Mouse (Mus musculus): Measurements from ENCODE around the gene Rpl13a.
"Not testable (repeated sequence)": the region's sequence is repeated elsewhere in the genome, so short reads cannot be mapped to it uniquely, and the experiment has no call there.

Rpl13a gene

GRCm38 (mm10) chr7:45128624-45129246 lies at the start of gene Rpl13a:
Gene Rpl13a, minus strand, starts transcription at chr7:45128761.
- DNase-seq (ENCODE audit: extremely low read depth, insufficient read length, low spot score) = peak; percentile 96

GRCm38 (mm10) chr7:45176356-45176755 lies 47.8 kb upstream of the Rpl13a start:
- no peak for DNase-seq (ENCODE audit: extremely low read depth, insufficient read length, low spot score)

- DNase-seq (ENCODE audit: extremely low read depth, insufficient read length, low spot score) = no peak
These were observed 47.4 kb upstream of the Rpl13a start for GRCm38 (mm10) chr7:45175929-45176328.

GRCm38 (mm10) chr7:45175398-45175797 lies 46.8 kb upstream of the Rpl13a start:
- DNase-seq (ENCODE audit: extremely low read depth, insufficient read length, low spot score) = no peak

- DNase-seq (ENCODE audit: extremely low read depth, insufficient read length, low spot score) = no peak
These were observed 46.2 kb upstream of the Rpl13a start for GRCm38 (mm10) chr7:45174567-45175280.

- DNase-seq (ENCODE audit: extremely low read depth, insufficient read length, low spot score) = not testable (repeated sequence)
These were observed 45.2 kb upstream of the Rpl13a start for GRCm38 (mm10) chr7:45173772-45174171.

GRCm38 (mm10) chr7:45172974-45173373 lies 44.4 kb upstream of the Rpl13a start:
- DNase-seq (ENCODE audit: extremely low read depth, insufficient read length, low spot score) = no peak

GRCm38 (mm10) chr7:45169495-45169894 lies 40.9 kb upstream of the Rpl13a start:
- DNase-seq (ENCODE audit: extremely low read depth, insufficient read length, low spot score) = no peak

GRCm38 (mm10) chr7:45168656-45169055 lies 40.1 kb upstream of the Rpl13a start:
- DNase-seq (ENCODE audit: extremely low read depth, insufficient read length, low spot score) = no peak

- DNase-seq (ENCODE audit: extremely low read depth, insufficient read length, low spot score) = no peak
These were observed 39.3 kb upstream of the Rpl13a start for GRCm38 (mm10) chr7:45167761-45168445.

GRCm38 (mm10) chr7:45166950-45167401 lies 38.4 kb upstream of the Rpl13a start:
- no peak for DNase-seq (ENCODE audit: extremely low read depth, insufficient read length, low spot score)

- no peak for DNase-seq (ENCODE audit: extremely low read depth, insufficient read length, low spot score)
These were observed 37.1 kb upstream of the Rpl13a start for GRCm38 (mm10) chr7:45165701-45166100.

- no peak for DNase-seq (ENCODE audit: extremely low read depth, insufficient read length, low spot score)
These were observed 36.3 kb upstream of the Rpl13a start for GRCm38 (mm10) chr7:45164833-45165232.

- DNase-seq (ENCODE audit: extremely low read depth, insufficient read length, low spot score) = no peak
These were observed 35.4 kb upstream of the Rpl13a start, which contains the start of gene Slc17a7 for GRCm38 (mm10) chr7:45163735-45164490. Gene Slc17a7, plus strand, starts transcription at chr7:45163949.

GRCm38 (mm10) chr7:45162996-45163615 lies 34.5 kb upstream of the Rpl13a start:
- DNase-seq (ENCODE audit: extremely low read depth, insufficient read length, low spot score) = no peak

GRCm38 (mm10) chr7:45162551-45162950 lies 34.0 kb upstream of the Rpl13a start:
- DNase-seq (ENCODE audit: extremely low read depth, insufficient read length, low spot score) = no peak

- DNase-seq (ENCODE audit: extremely low read depth, insufficient read length, low spot score) = peak; percentile 95
These were observed 33.3 kb upstream of the Rpl13a start for GRCm38 (mm10) chr7:45161612-45162473.

- DNase-seq (ENCODE audit: extremely low read depth, insufficient read length, low spot score) = no peak
These were observed 32.3 kb upstream of the Rpl13a start for GRCm38 (mm10) chr7:45160866-45161265.

GRCm38 (mm10) chr7:45160316-45160800 lies 31.8 kb upstream of the Rpl13a start:
- DNase-seq (ENCODE audit: extremely low read depth, insufficient read length, low spot score) = no peak

Data from 3134 (cell line).